Mouse (Mus musculus) kidney, postnatal 36 days (tissue): Measurements from ENCODE around the gene Asb9.
A peak's percentile ranks its signal among the peaks of the same experiment; 100 is the strongest.

Experiments used
- DNase-seq, 2 experiments: peaks; one replicate each; pipeline ENCODE4 v3.0.0; 2021 to 2022; ENCODE audit warnings: mixed read lengths in 2 of 2

Gene Asb9

DNA sequence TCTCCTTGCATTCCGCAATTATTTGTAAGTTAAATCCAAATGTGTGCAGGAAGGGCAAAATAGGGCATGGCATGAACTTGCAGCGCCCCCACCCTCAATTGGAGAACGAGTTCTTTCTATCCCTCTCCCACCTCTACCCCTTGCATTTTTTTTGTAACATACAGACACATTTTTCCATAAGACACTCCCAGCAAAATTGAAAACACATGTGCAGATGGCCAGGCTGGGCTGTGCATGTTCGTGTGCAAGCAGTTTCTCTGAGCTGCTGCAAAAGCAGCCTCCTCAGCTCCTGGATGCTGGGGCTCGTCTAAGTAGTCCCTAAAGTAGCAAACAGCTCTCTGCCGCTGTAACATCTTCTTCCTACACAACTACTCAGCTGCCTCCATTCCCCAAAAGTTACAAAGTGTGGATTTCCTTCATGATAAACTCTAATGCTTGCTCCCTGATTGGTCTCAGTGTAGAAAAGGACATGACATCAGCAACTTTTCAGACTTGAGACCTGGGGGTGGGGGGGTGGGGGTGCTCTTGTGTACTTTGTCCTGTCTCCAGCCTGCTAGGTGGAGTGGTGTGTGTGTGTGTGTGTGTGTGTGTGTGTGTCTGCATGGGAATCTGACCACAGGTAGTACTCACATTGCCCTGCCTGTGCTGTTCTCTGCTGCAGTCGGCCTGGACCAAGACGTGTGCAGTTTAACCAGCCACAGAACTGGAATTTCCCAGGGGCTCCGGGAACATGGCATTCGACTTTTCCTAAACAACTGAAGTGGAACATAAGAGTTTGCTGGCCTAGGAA, at the start of gene Asb9:
Gene Asb9, plus strand, starts transcription at position 619 of the 790 bp plus-strand sequence.
- peak; percentile 58 to 76 for DNase-seq

DNA sequence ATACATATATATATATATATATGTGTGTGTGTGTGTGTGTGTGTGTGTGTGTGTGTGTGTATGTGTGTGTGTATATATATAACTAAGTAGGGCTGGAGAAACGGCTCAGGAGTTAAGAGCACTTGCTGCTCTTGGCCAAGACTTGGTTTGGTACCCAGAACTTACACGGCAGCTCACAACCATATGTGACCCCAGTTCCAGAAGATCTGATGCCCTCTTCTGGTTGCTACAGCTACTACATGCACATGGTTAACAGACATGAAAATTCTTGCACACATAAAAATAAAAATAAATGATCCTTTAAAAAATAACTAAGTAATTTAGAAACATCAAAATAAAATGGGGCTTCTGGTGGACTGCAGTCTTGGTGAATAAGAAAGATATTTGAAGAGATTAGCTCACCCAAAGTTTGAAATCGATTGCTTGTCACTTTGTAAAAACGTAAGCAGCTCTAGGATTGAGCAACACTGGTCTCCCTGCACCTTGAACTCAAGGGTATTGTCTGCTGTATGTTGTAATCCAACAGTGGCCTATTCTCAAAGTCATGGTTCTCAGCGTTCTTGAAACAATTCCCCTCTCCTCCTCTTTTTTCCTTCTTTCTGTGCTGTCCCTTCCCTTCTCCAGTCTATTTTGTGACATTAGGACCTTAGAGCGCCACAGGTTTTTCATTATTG, 46.8 kb upstream of the Asb9 start:
- peak in 1 of 2 experiments; percentile 29 for DNase-seq

DNA sequence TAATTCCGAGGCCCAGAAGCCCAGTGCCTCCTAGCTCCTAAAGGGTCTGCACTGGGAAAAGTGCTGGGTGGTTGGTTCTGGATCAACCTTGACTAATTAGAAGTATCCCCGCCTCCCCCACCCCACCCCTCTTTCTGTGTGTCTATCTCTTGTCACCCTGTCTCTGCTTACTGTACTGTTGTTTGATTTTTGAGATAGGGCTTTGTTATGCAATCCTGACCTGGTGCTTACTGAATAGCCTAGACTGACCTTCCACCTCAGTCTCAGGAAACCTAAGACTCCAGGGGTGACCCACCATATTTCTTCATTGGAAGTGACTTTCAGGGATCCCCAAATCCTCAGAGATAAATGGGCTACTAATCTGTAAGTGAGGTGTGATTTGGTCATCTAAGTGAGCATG, 3.9 kb upstream of the Asb9 start:
- no peak for DNase-seq

DNA sequence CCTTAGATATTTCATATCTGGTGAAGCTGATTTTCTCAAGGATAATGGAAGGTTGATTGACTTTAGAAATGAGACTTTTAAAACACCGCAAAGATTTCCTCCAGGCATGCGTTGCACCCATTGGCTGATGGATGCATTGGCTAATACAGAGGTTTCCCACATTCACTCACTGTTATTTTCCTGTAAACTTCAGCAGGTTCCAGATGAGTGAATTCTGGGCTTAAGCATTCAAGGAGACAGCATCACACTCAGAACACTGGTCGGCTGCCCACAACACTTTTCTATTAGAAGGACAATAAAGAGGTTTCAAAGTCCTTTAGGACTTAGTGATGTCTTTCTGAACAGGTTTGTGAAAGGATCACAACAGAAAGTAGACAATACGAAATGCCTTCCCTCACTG, 941 bp downstream of the Asb9 start:
- peak; percentile 26 to 33 for DNase-seq

DNA sequence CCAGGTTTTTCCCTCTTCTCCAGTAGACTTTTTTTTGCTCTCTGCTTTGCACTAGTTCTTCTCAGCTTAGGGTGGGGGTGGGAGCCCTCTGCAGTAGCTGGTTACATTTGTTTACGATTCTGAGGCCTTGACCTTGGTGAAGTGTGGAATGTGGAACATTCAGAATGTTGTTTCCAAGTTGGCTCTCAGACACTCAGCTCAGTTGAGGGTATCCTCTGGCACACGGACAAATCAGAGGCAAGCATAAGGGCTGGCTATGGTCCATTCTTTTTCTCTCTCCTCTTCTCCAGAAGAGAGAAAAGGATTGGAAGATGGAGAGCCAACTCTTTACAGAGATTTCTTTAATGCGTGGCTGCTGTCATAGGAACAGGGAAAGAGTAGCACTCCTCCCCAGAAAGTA, 2.6 kb downstream of the Asb9 start:
- peak; percentile 10 to 18 for DNase-seq

DNA sequence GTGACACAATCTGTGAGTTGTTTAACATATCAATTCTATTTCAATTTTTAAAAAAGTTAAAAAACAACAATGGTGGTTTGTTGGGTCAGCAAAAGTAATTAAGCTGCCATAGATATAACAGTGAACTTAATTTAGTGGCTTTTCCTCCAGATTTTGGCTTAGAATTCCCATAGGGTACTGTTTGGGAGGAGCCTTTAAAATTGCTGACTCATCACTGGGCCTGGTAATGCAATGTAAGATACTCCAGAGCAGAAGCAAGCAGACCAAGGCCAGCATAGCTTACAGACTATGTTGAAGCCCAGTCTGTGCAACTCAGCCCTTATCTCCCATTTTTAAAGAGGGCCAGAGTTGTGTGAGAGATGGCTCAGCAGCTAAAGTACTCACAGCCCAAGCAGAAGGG, 16.0 kb downstream of the Asb9 start:
- no peak for DNase-seq

DNA sequence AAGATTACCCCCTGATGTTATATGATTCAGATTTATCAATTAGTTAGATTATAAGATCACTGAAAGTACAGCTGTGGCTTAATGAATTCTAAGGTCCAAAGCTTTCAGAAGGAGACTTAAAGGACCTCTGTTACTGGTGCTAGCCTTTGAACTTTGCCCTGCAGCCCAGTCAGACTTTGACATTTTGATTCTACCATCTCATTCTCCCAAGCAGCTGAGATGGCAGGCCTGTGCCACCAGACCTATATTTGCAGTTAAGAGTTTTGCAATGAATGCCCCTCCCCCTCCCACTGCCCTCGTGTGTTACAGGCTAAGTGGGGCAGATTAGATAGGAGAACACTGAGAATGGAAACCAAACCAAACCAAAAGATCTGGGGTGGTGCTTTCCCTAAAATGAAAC, 20.4 kb downstream of the Asb9 start:
- peak; percentile 22 to 46 for DNase-seq

DNA sequence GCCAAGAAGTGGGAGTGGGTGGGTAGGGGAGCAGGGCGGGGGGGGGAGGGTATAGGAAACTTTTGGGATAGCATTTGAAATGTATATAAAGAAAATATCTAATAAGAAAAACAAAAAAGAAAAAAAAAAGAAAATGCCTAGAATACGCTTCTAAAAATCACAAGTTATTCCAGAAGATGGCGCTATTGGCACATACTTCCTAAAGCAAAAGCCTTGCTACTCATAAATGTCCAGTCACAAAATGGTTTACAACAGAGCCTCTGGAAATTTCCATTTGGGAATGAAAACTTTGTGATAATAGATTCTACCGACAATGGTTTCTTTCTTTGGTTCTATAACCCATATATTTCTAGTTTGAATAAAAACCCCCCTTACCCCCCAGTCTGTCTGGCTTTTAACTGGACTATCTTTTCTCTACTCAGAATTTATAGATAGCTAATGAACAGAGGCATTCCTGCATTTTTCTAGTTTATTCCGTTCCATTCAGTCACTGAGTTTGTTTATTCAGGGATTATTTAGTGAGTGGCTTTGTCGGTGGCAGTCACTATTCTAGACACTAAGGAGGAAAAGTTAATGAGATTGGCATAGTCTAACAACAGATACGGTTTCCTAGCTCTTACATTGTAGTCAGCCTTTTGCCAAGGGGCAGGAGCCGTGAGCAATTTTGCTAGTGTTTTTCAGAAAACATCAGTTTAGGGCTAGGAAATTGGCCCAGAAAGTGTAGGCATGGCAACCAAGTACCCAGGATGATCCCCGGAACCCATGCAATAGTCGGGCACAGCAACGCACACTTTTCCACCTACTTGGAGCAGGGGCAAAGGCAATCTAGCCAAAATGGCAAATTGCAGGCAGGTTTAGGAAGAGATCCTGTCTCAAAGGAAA, 35.5 kb downstream of the Asb9 start:
- DNase-seq: peak; percentile 7 to 41

DNA sequence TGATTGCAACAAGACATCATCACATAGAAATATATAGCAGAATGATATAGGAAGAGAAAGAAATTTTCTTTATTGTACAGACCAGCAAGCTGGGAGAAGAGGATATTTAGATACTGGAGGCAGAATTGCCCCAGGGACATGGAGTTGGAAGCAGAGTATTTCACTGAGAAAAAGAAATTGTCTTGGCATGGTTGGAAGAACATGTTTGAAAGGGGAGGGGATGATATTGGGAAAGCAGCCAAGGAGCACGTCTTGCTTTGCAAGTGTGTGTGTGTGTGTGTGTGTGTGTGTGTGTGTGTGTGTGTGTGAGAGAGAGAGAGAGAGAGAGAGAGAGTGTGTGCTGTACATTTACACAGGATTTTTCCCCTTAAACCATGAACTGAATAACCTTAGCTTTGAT, 64.1 kb downstream of the Asb9 start:
- DNase-seq: no peak

DNA sequence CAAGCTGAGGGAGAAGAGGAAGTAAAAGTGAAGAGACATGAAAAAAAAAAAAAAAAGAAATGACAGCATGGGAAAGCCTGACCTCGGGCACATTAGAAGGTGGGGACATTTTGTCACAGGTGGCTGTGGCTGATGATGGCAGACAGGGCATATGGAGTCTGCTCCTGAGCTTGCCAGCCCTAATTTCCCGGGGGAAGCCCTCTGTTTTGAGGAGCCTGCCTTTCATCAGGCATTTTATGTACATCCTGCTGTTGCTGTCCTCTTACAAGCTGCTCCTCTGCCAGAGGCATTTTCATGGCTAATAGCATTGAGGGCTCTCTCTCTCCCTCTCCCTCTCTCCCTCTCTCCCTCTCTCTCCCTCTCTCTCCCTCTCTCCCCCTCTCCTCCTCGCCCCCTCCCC, 70.8 kb downstream of the Asb9 start:
- DNase-seq: no peak
